ENCODE assay signal across 13 mouse cellular contexts in the genomic region with DNA sequence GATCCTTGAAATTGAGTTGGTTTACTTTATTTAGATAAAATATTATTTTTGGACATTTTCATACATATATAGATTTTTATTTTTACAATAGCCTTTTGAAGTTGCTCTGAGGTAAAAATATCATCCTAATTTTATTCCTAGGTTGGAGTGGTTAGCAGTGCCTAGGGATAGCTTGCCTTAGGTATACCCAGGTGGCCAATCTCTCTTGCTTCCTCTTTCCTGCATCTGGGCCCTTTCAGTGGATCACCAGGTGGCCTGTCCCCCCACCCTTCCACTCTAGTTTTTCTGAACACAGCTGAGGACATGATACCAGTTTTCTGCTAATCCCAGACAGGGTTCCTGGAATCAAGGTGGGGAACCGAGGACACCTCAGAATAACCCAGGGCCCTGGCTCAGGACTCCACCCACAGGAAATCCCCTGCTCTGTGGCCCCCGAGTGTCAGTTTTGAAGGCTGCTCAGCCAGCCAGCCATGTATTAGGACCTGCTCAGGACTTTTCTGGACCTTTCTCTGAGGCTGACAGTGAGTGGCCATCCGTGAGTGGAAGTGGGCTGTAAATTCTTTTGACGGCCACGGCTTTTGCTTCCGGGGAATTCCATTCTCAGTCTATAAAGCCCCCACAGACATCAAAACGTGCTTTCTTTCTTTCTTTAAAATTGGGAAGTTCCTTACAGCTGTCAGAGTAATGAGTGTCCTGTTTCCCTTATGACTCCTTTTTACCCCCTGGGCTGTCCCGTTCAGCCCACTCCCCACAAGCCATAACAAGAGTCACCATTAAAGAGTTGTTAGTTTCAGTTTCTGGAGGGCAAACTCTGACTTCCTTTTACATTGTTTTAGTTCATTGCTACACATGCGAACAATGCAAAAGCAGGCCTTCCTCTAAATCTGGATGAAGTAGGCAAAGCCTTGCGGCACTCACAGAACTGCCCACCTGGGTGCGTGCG.
DNase-seq lines count a peak whose midpoint lies in the region; ATAC-seq lines count a peak whose summit lies in the region.
"Had no signal": no experiment of that assay in that cellular context is flagged by ENCODE, and none has a peak within 500 bp of the region (broad histone marks: within the 10 kb centered on the region; RNA-seq: fewer than 3 reads in every experiment).

No protein-coding gene starts in this region.

- no peaks in the 10 kb centered on the region for H3K36me3 ChIP-seq in hindbrain, embryonic 16.5 days (ENCODE audit: control insufficient read depth, insufficient read depth, low read length)
- H3K36me3 ChIP-seq: hindbrain, embryonic 15.5 days; limb, embryonic 15.5 days; neural tube, embryonic 13.5 days had no signal

- WGBS in hindbrain, embryonic 16.5 days: 79% methylated on average over 12 of the region's 12 CpGs

- H3K27ac ChIP-seq in hindbrain, embryonic 16.5 days (ENCODE audit: low read depth, low read length): no peak overlapping the region
- H3K27ac ChIP-seq: hindbrain, embryonic 15.5 days; limb, embryonic 15.5 days; macrophage; neural tube, embryonic 13.5 days had no signal

- no peaks in the 10 kb centered on the region for H3K27me3 ChIP-seq in hindbrain, embryonic 16.5 days (replicated peaks; ENCODE audit: control insufficient read depth, insufficient read depth, low read length)
- H3K27me3 ChIP-seq: hindbrain, embryonic 15.5 days; limb, embryonic 15.5 days; neural tube, embryonic 13.5 days had no signal

- H3K4me3 ChIP-seq in hindbrain, embryonic 16.5 days (ENCODE audit: low read length): no peak overlapping the region
- H3K4me3 ChIP-seq: hindbrain, embryonic 15.5 days; limb, embryonic 15.5 days; neural tube, embryonic 13.5 days had no signal

- ATAC-seq in inflammation-experienced regulatory T-cells, adult 6 months: peak; percentile 73
- no peak for ATAC-seq in hindbrain, embryonic 16.5 days

- no peaks in the 10 kb centered on the region for H3K9me3 ChIP-seq in hindbrain, embryonic 16.5 days (ENCODE audit: control insufficient read depth, low read length)
- H3K9me3 ChIP-seq: hindbrain, embryonic 15.5 days; limb, embryonic 15.5 days; neural tube, embryonic 13.5 days had no signal

- H3K4me1 ChIP-seq in hindbrain, embryonic 16.5 days (ENCODE audit: control insufficient read depth, insufficient read depth, low read depth, low read length): no peaks in the 10 kb centered on the region
- H3K4me1 ChIP-seq: hindbrain, embryonic 15.5 days; neural tube, embryonic 13.5 days had no signal

- no peak overlapping the region for H3K4me2 ChIP-seq in hindbrain, embryonic 16.5 days (ENCODE audit: low read length)
- H3K4me2 ChIP-seq: hindbrain, embryonic 15.5 days; limb, embryonic 15.5 days; neural tube, embryonic 13.5 days had no signal

- H3K9ac ChIP-seq in hindbrain, embryonic 16.5 days (ENCODE audit: low read depth, low read length): no peak overlapping the region
- H3K9ac ChIP-seq: hindbrain, embryonic 15.5 days; limb, embryonic 15.5 days; neural tube, embryonic 13.5 days had no signal

- peak; percentile 15 to 28 for DNase-seq in spleen, adult 18-20 months
- no peak for DNase-seq in spleen, postnatal 14 days (ENCODE audit: low spot score in 2 of 2)
- DNase-seq in natural killer cell, adult 2 months (ENCODE audit: low spot score in 2 of 2): peak; percentile 62
- no peak for DNase-seq in testis, postnatal 10 days (ENCODE audit: low spot score)
- DNase-seq in embryo, embryonic 9.5 days (ENCODE audit: extremely low spot score): no peak
- DNase-seq in retina, embryonic 14.5 days (ENCODE audit: low spot score): no peak
- DNase-seq: cerebellum, adult 2 months had no signal

Comparison
In these comparisons a context has a peak if more than half of its experiments do, and no peak if none do; other contexts are left out.
1. DNase-seq: peak in spleen, adult 18-20 months (2 of 2) and natural killer cell, adult 2 months (2 of 2); none in spleen, postnatal 14 days (0 of 2), testis, postnatal 10 days (single experiment), embryo, embryonic 9.5 days (single experiment) and retina, embryonic 14.5 days (single experiment).